Mouse (Mus musculus) mouse embryonic stem cell (cell line): ENCODE measurements around the gene Cercam.

Source experiments
- in situ Hi-C, 2 experiments: fragments of 300-500 bp; cut with MboI; formaldehyde crosslinking; loops; 1 replicate in 1 of 2; 3 replicates in 1 of 2; pipeline ENCODE4 v1.14.3; 2019 to 2020; ENCODE audit warnings: low sequenced_read_pairs in 2 of 2, low pct_unique_long_range_greater_than_20kb in 1 of 2, mixed read lengths in 1 of 2; ENCODE audit not compliant: unreplicated experiment in 1 of 2

Gene Cercam

DNA sequence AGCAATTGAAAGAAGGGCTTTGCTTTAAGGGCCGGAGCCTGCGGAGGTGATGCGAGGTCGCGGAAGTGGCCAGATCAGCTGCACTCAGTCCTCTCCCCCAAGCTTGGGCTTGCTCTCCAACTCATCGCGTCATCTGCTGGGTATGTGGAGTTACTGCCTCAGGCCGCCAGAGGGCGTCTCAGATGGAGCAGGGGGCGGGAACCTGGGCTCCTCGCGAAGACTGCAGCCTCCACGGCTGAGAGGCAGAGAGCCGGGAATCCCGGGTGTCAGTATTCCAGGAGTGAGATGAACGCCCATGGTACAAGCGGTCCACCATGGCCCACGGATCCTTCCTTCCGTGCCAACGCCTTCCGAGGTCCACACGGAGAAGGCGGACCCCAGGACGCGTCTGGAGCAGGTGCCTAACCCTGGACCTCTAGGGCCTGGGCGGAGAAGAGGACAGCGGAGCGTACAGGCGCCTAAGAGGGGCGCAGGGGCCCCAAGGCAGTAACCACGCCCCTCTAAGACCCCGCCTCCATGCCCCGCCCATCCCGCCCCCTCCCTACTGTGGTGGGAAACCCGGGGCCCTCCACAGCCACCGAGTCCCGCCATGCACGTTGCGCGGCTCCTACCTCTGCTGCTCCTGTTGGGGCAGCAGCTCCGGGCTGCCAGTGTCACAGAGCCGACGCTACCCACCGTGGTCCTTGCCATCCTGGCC is at the start of gene Cercam:
Cercam (plus strand) TSS at position 216 of the 697 bp plus-strand sequence.
- in situ Hi-C loops = loop anchor here in 1 of 2 experiments (10.0 kb wide), 1 partner anchor 104 kb away; no protein-coding TSS in a partner anchor

DNA sequence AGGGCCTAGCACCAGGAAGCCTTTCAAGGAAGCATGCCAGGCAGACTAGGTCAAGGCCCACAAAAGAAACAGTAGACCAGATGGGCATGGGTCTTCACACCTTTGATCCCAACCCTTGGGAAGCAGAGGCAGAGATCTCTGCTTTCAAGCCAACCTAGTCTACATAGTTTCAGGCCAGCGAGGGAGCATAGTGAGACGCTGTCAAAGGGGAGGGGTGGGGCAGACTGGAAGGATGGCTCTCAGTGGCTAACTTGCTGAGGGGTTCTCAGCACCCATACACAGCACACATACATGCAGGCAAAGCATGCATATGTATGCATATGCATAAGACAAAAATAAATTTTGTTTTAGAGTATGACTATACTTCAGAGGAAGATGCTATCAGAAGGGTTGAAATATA is 49.6 kb upstream of the Cercam start:
- in situ Hi-C loops = loop anchor here (5.0 kb wide), 2 partner anchors 33 to 38 kb away; no protein-coding TSS in a partner anchor

DNA sequence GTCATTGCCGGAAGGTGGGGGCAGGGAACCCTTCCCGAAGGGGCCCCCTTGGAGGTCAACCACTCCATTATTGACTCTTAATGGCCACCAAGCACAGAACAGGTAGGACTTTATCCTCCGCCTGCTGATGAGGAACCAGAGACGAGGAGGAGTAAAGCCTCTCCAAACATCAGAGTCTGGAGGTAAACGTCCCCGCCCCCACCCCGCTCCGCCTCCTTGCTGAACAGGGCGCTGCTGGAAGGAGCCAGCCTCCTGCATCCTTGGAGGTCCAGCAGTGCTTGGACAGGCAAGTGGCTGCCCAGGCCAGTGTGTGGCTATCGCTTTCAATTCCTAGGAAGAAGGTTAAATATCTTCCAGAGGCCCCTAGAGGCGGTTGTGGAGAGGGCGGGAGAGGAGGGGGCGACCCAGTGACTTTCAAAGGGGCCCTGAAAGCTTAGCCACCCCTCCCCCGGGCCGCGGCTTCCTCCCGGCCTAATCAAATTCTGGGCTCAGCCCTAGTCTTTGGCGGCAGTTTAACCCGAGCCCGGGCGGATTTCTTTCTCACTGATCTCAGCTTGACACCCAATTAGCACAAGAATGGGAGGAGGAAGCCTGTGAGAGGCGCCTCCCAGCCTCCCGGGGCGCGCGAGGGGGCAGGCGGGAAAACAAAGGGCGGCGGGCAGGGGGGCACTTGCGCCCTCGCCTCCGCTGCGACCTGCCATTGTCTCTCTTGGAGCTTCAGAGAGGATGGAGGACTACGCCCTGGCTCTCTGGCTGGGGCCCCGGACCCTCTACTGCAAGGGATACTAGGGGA is 48.7 kb upstream of the Cercam start, which contains the start of gene Urm1:
Urm1 (plus strand) TSS at position 51 of the 793 bp plus-strand sequence.
- in situ Hi-C loops = no loop called here

DNA sequence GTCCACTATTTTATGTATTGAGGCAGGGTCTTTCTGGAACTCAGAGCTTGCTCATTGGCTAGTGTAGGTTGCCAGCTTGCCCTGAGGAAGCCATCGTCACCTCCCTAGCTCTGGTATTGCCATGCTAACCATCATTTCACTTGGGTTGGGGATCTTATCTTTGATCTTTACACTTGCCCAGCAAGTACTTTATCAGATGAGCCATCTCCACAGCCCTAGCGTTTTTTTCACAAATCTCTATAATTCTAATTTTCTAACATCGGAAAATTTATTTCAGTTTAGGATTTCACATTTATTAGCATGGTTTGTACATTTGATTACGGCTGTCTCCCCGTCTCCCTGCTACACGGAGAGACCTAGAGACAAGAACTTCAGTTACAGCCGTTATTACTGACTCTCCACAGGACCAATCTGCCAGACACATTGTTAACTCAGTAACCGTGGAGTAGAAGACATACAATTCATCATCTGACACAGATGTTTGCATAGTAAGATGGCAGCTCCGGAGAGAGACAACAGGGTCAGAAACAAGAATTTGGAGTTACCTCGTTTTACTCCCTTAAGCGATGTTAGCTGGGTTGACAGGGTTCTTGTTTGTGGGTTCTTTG is 42.5 kb upstream of the Cercam start:
- in situ Hi-C loops = no loop called here

DNA sequence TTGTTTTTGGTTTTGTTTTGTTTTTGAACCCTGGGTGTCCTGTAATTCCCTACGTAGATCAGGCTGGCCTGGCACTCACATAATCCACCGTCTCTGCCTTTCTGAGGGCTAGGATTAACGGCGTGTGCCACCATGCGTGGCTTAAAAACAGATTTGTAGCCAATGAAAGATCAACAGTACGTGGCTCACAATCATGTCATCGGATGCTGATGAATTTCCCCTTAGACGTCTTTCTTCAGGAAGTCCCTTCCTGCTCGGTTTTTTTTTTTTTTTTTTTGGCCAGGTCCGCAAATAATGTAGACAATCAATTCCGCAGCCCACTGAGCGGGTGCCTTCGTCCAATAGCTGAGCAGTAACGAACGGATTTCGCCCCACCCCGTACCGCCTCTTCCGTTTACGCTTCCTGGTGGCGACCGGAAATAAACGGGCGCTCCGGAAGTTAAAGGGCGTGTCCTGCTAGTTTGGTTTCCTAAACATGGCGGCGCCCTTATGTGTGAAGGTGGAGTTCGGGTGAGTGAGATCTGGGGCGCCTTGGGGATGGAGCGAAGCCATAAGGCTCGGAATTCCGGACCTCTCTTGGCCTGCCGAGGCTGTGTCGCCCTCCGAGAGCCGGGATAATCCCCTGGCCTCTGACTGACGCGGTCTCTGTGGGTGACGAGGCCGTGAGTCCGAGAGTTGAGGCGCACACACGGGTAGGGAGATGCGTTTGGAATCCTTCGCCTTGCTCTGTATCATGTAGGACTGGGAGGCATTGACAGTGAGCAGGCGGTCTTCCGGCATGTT is 41.8 kb upstream of the Cercam start:
- in situ Hi-C loops = no loop called here

DNA sequence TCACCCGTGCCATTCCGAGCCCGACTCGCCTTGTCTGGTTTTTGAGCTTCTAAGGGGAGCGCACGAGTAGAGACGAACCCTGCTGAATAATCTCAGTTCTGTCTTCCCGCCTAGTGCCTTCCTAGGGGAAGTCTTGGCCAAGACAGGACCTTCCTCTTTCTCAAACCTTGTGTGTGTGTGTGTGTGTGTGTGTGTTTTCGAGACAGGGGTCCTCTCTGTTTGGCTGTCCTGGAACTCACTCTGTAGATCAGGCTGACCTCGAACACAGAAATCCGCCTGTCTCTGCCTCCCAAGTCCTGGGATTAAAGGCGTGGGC is 41.3 kb upstream of the Cercam start:
- in situ Hi-C loops = no loop called here

DNA sequence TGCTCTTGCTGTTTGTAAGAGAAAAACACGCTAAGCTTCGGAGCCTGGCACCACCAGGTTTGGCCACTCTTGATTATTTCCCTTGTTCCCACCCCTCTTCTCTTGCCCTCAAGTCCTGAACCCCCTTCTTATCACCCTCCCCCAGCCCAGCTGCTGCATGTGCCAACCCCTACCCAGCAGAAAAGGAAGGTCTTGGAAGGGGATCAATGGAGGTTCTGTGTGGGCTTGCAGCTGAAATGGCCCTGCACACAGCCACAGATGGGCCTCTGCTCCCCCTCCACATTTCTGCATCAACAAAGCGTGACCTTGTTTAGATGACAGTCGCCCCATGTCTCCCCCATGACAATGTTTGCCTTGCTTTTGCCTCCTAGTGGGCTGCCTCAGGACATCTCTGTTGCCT is 37.9 kb upstream of the Cercam start:
- in situ Hi-C loops = no loop called here

DNA sequence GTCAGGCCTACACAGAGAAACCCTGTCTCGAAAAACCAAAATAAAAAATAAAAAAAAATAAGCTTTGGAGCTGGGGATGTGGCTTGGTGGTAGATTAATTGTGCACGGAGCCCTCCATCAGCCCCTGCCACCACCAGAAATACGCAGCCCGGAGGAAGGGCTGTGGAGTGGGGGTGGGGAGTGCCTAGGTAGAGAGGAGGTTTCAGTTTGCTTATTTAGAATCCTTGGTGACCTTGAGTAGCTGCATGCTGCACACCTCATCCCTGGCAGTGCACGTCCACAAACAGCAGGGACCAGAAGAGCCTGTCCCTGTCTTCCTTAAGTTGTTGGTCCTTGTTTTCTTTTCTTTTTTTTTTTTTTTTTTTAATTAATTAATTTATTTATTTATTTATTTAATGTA is 35.2 kb upstream of the Cercam start:
- in situ Hi-C loops = no loop called here

DNA sequence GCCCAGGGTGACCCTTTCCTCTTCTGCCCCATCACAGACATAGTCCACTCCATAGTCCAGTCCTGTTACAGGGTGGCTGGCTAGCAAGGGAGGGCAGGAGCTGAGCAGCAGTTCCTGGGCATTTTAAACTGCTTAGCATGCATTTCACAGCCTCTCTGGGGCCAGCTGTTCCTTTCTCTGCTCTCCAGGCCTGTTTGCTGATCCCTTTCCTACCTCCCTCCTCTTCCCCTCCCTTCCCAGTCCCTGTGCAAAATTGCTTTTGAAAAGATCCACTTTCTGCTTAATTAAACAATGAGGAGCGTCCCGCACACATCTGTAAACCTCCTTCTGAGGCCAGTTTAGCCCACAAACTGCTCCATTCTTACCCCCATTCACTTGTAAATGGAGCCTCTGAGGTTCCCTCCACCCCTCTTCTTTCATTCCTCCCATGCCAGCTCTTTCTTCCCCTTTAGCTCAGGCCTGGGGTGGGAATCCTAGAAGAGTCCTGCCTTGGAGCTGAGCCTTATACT is 33.5 kb upstream of the Cercam start:
- in situ Hi-C loops = no loop called here

DNA sequence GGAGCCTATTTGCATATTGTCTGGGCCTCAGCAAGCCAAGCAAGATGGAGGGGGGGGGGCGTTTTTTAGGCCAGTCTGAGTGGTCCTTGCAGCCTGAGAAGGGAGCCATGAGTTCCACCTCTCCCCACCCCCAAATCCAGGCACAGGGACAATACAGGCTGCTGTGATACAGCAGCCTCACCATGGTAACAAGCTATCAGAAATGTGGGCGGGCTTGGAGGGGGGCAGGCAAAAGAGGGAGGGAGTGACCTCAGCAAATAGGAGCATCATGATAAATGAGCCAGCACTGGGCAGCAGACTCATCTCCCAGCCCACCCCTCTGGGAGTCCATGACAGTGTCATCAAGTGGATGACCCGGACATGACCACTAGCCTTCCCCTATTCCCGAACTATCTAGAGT is 29.5 kb upstream of the Cercam start:
- in situ Hi-C loops = no loop called here

DNA sequence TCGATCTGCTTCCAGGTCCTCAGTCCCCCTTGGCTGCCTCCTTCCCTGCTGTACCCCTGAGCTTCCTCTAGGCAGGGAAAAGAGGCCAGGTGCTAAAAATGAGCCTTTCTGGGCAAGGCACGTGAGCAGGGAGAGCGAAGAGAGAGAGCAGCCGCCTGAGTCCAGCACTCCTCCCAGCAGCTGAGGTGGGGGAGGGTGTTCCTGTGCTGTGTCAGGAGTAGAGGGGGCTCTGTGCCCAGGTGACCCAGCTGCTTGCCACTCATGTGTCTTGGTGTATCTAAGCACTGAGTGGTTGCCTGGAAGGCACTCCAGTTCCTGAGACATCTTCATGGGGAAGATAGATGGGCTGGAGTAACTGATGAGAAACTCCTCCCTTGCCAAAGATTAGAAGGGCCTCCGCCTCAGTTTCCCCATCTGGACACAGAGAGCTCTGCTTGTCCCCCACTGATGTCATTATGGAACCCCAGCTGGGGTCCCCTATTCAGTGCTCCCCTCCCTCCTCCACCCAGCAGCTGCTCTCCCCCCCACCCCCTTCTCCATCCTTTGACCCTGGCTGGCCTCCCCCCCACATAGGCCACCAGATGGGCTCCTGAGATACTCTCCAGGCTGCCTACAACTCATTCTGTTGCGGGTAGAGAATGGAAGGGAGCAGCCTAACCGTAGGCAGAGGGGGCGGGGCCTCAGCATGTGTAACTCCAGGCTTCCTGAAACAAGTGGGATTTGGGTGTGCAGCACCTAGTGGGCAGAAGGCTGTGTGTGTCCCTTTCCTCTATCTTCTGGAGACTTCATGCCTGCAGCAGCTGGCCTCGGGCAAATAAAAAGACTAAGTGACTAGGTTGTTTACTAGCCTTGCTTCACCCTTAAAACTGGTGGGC is 25.5 kb upstream of the Cercam start:
- in situ Hi-C loops = no loop called here

DNA sequence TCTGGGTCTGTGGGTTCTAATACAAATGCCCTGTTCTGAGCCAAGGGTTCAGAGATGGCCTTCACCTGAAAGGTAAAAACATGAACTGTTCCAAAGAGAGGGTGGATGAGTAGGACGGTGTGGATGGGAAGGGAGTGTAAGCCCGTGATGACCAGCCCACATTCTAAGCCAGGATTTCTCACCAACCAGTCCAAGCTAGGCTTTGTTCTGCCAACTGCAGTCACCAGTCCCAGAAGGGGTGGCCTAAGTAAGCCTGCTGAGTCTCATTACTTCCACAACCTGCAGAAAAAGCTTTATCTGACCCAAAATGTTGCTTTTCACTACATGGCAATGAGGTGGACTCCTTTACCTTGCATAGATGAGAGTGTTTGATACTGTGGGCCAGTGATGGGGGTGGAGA is 24.8 kb upstream of the Cercam start:
- in situ Hi-C loops = no loop called here

DNA sequence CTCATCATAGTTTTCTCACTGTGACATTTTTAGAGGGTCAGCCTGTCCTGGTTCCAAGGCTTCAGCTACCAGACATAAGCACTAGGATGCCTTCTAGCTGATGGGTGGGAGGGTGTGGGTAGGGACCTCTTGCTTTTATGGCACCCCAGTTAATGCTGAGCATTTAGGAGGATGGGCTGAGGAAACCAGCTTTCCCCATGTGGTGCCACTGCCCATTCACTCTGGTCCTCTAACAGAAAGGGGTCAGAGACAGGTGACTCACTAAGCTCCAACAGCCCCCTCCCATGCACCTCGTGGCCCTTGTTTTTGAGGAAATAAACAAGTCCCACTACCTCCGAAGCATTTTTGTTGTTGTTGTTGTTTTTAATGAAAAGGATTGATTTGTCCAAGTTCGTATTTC is 24.3 kb upstream of the Cercam start:
- in situ Hi-C loops = no loop called here

DNA sequence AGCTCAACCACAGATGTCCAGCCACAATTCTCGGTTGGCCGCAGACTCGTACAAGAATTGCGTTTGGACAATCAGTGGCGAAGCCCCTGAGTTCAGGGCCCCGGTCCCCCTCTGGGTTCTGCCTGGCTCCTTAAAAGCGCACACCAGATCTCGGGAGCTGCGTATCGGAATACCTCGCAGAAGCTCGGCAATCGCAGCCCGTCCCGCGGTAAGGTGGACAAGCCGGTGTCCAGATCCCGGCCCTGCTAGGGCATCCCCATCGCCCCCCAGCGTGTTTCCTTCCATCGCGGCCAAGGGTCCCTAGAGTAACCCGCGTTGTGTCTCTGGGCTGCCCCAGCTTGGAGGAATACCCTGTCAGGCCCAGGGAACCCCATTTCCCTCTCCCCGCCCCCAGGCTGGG is 23.3 kb upstream of the Cercam start:
- in situ Hi-C loops = no loop called here

DNA sequence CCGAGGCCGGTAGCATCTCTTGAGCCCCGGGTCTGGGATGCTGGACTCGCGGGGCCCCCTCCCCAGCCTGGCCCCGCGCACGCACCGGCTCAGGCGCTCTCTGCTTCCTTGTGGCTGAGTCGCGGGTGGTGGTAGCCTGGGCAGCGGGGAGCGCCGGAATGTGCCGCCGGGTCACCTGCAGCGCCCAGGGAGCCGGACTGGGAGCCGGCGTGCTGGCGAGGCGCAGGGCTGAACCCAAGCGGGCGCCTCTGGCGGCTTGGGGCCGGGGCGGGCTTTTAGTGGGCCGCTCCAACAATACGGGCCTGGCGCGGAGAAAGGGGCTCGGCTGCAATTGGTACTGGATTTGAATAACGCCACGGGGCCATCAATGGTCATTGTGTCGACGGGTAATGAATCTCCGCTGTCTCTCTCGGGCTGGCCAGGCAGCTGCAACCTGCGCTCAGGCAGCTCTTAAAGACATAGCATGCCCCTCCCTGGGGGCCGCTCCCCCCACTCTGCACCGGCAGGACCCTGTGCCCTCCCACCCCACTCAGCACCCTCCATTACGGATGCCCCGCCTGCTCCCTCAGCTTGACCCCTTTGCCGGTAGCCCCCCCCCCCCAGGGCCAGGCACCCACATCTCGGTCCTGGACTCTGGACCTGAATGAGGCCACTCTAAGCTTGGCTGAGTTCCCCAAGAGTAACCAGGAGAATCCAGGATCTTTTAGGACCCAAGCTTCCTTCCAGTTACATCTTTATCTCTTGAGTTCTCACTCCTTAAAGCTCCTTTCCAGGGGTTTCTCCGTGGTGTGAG is 22.7 kb upstream of the Cercam start:
- in situ Hi-C loops = no loop called here

DNA sequence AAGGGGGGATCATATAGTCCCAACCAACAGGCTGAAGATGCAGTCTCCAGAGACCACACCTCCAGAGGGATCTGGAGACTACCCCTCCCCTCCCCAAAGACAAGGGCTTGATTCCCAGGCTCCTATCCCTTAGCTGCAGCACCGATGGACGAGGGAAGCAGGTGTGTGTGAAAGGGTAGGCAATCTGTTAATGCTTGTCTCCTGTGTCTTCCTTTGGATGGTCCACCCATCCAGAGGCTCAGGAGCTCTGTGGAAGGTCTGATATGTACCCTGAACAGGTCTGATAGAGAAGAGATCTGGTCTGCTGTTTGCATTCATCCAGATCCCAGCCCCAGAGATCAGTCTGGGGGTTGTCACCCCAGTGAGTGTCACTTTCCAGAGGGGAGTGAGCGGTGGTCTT is 22.1 kb upstream of the Cercam start:
- in situ Hi-C loops = no loop called here

DNA sequence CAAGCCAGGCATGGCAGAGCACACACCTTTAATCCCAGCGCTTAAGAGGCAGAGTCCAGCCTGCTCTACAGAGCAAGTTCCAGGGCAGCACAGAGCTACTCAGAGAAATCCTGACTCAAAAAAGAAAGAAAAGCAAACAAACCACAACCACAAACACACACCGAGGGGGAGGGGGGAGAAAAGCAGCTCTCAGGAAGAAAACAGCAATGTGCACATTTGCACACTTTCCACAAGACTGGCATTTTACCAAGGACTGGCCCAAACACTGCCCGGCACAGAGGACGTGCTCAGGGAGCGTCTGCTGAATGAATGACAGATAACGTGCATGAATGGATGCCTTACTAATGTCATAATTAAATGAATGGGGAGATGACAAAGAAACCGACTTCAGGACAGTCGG is 19.9 kb upstream of the Cercam start:
- in situ Hi-C loops = no loop called here
